Mouse (Mus musculus) neural tube, embryonic 10.5 days (tissue): Measurements from ENCODE around the gene Cyp2c50.
"Not testable (repeated sequence)": the region's sequence is repeated elsewhere in the genome, so short reads cannot be mapped to it uniquely, and the experiment has no call there.

Source experiments
- DNase-seq: peaks from one replicate; pipeline ENCODE4 v3.0.0-alpha.2; 2017; ENCODE audit warnings: low spot score; ENCODE audit errors: extremely low spot score

Cyp2c50 gene

DNA sequence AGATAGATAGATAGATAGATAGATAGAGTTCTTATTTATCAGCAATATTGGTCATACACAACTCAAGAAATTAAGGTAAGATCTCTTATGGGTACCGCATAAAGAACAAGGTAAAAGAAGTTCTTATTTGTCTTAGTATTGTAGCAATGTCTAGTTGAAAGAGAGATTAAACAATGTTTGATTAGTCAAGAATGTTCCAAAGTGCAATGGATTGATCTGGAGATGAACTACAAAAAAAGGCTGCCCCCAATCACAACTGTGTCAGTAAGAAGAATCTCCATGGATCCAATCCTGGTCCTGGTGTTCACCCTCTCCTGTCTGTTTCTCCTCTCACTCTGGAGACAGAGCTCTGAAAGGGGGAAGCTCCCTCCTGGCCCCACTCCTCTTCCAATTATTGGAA is at the start of gene Cyp2c50:
TSS of gene Cyp2c50 (plus strand) at position 268 of the 400 bp plus-strand sequence.
- DNase-seq, result not testable (repeated sequence)

DNA sequence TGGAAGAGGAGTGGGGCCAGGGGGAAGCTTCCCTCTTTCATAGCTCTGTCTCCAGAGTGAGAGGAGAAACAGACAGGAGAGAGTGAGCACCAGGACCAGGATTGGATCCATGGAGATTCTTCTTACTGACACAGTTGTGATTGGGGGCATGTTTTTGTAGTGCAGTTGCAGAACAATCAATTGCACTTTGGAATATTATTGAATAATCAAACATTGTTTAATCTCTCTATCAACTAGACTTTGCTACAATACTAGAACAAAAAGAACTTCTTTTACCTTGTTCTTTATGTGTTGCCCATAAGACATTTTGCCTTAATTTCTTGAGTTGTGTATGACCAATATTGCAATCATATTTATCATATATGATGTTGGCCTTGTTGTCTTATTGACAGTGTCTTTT is 15.8 kb upstream of the Cyp2c50 start, which contains the start of gene Cyp2c54:
TSS of gene Cyp2c54 (minus strand) at position 127 of the 400 bp plus-strand sequence.
- DNase-seq, result no peak

DNA sequence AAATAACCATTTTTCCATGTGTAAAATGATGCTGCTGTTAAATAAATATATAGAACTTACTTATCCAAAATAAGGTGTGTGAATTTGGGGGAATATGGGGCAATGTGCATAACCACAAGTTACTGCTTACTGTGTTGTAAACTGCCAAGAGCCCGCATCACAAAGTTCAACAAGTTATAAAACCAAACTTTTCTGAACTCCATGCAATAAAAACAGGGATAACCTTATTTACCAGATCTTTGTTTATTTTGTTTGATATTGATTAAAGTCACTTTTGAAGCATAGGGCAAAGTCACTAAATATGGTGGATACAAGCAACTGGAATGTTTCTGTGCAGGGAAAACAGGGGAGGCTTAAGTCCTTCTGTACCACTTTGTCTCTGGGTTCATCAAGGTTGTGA is 1.1 kb upstream of the Cyp2c50 start:
- no peak for DNase-seq

DNA sequence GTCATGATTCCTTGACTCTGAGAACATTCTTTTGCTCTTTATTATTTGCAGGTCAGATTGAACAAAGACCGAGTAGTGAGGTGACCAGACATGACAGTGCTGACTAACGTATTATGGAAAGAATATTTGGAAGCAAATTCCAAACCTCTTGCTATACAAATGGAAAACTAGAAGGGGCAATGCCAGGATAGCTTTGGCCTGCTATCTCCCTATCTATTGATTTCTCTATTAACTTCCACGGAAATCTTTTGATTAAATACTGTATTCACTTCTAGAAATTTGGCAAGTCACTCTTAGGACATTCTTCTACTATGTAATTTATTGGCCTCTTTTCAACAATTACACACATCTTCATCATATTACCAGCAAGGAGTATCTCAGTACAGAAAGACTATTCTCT is 1.6 kb downstream of the Cyp2c50 start:
- DNase-seq, result no peak

DNA sequence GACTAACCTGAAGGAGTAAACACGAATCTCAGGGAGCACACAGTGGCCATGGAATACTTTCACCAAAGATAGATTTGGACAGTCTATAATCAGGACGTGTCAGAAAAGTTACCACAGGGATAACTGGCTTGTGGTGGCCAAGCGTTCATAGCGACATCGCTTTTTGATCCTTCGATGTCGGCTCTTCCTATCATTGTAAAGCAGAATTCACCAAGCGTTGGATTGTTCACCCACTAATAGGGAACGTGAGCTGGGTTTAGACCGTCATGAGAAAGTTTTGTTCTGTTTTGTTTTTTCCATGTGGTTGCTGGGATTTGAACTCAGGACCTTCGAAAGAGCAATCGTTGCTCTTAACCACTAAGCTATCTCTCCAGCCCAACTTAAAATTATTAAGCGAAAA is 30.1 kb downstream of the Cyp2c50 start:
- DNase-seq, result not testable (repeated sequence)

DNA sequence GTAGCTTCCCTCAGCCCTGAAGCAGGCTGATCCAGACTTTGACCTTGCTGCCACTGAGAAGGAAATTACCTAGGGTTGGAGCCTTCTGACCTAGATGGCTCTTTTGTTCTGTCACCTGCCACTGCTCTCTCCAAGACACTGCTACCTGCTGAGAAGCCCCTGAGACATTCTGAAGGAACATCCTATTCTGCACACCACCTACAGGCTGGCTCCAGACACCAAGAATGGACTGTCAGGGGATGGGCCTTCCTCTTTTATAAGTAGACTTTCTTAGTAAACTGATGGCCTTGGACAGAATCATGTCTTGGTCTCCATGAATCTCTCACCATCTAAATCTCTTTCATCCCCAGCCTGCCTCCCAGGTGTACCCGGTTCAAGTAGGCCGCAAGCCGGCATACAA is 35.7 kb downstream of the Cyp2c50 start:
- not testable (repeated sequence) for DNase-seq

DNA sequence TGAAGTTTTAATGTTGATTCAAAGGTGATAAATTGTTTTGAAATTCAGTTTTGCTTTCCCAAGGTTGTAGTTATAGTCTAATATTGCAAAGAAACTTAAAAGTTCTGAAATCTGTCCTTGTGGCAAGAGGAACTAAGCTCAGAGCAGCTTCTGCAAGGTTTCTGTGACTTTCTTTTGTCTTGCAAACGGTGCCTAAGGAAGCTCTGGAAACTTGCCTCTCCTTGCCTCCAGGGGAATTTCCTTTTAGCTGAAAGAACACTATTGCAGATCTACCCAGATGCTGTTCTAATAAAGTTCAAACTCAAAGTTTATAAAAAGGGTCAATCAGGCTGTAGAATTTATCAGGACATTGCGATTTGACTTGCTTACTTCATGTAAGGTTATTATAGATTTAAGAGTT is 37.5 kb downstream of the Cyp2c50 start:
- DNase-seq, result not testable (repeated sequence)
